Mouse (Mus musculus) brain, adult 2 months (tissue): ENCODE measurements at regions not wholly inside any gene's neighbourhood (a gene's known extent, or its start where the extent isn't known, plus 50 kb on each side); places are given as distances from the start of the nearest gene placed in this dataset.

Experiments
- DNase-seq: peaks from one replicate; pipeline ENCODE4 v3.0.0; 2011; ENCODE audit warnings: low read depth, low spot score

GRCm38 (mm10) chr2:138640654-138641053 lies 384.3 kb downstream of the Btbd3 start:
- no peak for DNase-seq

DNA sequence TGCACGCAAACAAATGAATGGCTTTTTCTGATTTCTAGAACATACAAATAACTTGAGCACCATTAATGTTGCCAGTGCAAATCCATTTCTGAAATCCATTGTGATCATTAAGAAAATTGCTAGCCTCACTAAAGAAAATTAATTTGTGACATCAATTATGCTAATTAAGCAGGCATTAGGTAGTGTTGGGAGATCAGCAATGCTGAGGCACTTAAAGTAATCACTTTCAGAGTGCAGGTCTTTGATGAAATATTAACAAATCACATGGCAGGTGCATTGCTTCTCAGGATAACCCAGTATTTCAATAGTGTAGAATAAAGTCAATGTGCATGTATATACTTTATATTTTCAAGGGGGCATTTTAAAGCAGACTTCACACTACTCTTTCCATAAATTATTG lies 385.0 kb downstream of the Btbd3 start:
- no peak for DNase-seq

GRCm38 (mm10) chr2:138648616-138649015 lies 392.3 kb downstream of the Btbd3 start:
- DNase-seq: peak; percentile 23

- DNase-seq: no peak
These were observed 403.0 kb downstream of the Btbd3 start for GRCm38 (mm10) chr2:138659376-138659775.

- DNase-seq: no peak
These were observed 413.9 kb downstream of the Btbd3 start for GRCm38 (mm10) chr2:138670307-138670706.

- DNase-seq: peak; percentile 21
These were observed 418.4 kb downstream of the Btbd3 start for GRCm38 (mm10) chr2:138674801-138675200.

DNA sequence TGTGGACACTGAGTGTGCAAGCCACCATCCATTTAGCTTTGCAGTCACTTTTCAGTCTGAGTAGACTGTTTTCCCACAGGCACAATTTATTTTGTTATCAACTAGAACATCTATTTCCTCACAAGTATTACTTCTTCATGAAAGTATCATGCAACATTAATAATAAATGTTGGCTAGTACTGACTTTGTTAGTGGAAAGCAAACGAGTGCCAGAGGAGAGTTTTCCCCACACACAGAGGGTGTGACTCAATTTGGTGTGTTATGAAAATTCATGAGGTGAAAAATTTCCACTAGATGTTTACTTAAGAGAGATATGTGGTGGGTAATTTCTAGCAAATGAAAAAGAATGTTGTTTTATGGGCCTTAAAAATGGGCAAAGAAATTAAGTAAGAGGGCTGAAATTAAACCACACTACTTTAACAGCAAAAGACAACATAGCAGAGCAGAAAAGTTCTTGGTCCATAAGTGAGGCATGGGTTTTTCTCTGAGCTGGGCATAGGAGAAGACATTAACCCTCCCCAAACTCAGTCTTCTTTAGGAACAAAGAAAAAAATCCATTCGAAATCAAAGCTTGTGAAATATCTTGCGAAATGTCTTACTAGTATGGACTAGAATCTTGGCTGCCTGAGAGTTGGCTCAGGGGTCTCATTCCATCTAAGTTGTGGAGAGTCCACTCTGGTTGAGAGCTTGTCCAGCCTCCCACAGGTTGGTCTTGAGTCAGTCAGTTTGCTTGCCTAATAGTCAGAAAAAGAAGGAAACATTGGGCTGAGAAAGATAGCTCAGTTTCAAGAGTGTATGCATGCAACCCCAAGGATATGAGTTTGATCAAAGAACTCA lies 419.1 kb downstream of the Btbd3 start:
- peak; percentile 24 for DNase-seq

GRCm38 (mm10) chr2:138688140-138688871 lies 431.9 kb downstream of the Btbd3 start:
- DNase-seq: peak; percentile 24

DNA sequence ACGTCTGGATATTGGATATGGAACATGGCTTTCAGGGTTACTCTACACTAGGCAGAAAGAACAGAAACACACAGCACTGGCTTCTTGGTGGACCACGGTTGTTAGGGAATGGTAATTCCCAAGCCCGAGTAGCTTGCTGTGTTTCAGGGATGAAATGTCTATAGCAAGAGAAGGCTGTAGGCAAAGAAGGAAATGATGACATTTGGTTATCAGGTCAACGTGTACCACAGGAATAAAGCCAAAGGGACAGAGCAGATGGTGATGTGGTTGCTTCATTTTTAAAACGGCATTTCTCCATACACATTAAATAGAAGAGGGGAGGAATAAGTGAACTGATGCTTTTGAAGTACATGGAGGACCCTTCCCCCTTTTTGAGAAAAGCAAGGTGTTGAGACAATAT lies 433.1 kb downstream of the Btbd3 start:
- peak; percentile 77 for DNase-seq

DNA sequence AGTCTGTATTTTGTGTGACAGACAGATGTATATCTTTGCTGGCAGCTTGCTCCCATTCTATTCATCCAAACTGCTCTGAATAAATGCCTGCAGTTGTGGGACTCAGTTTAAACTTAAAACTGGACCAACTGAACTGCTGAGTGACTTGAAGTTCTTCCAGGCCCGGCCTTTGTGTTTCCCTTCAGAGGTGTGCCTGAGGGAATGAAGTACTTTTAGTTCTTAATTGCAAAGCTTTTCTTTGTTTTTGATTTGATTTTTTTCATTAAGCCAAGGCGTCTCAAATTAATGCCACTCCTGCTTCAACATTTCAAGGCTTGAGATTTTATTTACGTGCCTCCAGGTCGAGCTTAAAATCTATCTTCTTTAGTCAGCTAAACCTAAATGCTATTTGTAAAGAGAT lies 446.4 kb downstream of the Btbd3 start:
- no peak for DNase-seq

GRCm38 (mm10) chr2:138703943-138704541 lies 447.7 kb downstream of the Btbd3 start:
- no peak for DNase-seq

DNA sequence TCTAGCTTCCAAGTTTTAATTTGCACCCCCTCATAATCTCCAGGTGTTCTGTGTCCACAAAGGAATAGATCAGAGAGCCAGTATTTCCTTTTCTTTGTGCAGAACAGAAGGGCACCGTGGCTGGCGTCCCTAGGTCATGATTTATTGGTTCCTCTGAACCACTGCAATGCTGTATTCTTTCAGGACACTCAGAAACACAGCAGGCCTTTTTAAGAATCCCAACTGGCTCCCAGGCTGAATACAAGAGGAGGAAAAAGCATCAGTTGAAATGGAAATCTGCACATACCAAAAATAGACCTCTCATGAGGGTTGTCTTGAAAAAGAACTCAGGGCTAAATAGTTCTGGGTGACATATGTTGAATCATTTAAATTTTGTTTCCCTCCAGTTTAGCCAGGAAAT lies 452.4 kb downstream of the Btbd3 start:
- DNase-seq: peak; percentile 82

DNA sequence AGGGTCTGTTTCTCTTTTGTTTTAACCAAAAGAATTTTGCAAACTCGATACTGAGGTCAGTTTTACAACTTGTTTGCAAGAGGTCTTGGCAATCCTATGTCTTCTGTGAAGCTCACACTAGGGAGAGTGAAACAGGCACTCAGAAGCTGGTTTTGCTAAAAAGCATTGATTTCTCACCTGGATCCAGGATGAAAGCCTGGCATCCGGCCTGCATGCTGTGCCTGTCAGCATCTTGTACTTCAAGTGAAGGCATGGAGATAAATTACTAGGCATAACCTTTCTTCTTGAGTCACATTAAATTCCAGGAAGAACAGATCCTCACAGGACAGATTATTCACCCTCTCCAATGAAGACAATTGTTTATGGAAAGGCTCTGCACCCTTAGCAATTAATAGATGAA lies 477.5 kb downstream of the Btbd3 start:
- DNase-seq: peak; percentile 44

GRCm38 (mm10) chr2:138744806-138745205 lies 488.4 kb downstream of the Btbd3 start:
- DNase-seq: peak; percentile 64

GRCm38 (mm10) chr2:138760439-138760963 lies 504.1 kb downstream of the Btbd3 start:
- peak; percentile 67 for DNase-seq

GRCm38 (mm10) chr2:138761400-138761799 lies 505.0 kb downstream of the Btbd3 start:
- peak; percentile 77 for DNase-seq

- DNase-seq: no peak
These were observed 510.0 kb downstream of the Btbd3 start for GRCm38 (mm10) chr2:138766275-138766842.

DNA sequence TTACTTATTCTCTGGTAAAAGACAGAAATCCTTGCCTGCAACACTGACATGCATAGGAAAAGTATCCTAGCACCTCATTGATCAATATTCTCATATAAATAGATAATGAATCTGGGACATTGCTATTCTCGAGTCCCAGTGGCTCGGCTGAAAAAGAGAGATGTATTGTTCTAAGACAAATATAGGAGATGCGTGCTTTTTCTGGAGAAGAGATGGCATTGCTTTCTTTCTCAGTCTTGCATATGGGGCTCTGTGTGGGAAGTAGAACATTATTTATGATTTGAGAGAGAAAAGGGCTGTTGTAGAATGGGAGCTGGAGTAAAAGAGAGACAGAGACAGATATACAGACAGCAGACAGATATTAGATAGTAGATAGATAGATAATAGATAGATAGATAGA lies 527.4 kb downstream of the Btbd3 start:
- peak; percentile 20 for DNase-seq

- DNase-seq: peak; percentile 98
These were observed 536.5 kb downstream of the Btbd3 start for GRCm38 (mm10) chr2:138792711-138793450.

DNA sequence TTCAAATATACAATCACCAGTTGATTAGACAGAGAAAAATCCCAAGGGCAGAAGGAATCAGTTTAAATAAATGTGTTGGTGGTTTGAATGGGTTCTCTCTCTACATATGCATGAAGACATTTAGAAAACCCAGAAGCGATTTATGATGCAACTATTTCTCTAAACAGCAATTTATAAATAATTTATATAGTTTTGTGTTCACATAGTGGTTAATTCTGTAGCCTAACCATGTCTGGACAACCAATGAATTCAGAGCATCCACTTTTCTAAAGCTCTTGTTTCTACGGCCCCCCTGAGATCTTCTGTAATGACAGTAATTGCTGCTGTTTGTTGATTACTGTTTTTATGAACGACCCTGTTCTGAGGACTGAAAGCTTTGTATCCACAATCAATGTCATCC lies 549.8 kb downstream of the Btbd3 start:
- DNase-seq: no peak

DNA sequence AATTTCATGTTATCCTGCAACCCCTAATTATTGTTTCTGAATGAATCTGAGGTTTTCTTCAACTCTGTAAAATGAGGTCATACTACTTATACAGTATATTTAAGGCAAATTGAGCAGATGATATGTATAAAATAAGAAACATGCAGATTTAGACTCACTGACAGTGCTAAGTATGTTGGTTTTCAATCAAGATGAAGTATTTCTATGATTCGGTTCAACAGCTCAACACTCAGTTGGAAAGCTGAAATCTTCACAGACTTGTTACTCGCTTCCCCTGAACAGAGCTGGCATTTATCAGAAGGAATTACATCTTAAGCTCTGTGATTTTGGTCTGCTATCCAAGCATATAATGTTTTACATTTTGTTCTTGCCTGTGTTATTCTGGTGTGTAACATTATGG lies 553.4 kb downstream of the Btbd3 start:
- peak; percentile 19 for DNase-seq
